Mouse (Mus musculus) hindbrain, embryonic 15.5 days (tissue): ENCODE measurements around the gene Gid8. TPM values are rescaled to one million over a fixed set of nuclear protein-coding genes. Genes with fewer than 3 reads are reported as not detected.

ENCODE experiments used
- ATAC-seq: fragments of 200-750 bp; cut with Nextera tagmentation; 2 replicates; pipeline ENCODE4 v1.8.0; 2017; ENCODE audit warnings: low read depth, moderate number of reproducible peaks, moderate TSS enrichment; ENCODE audit not compliant: low FRiP score
- H3K27ac ChIP-seq: fragments of 300-500 bp; sonication (generic); replicated peaks from 2 replicates; pipeline ENCODE4 v1.5.1; 2015; ENCODE audit warnings: mild to moderate bottlenecking, inconsistent platforms
- H3K27me3 ChIP-seq: fragments of 300-500 bp; sonication (generic); 2 replicates; pipeline ENCODE4 v1.6.1; 2015; ENCODE audit warnings: control low read depth, inconsistent platforms
- H3K36me3 ChIP-seq: fragments of 300-500 bp; sonication (generic); 2 replicates; pipeline ENCODE4 v1.6.1; 2015; ENCODE audit warnings: control low read depth, inconsistent platforms
- H3K4me1 ChIP-seq: fragments of 300-500 bp; sonication (generic); replicated peaks from 2 replicates; pipeline ENCODE4 v1.6.1; 2015; ENCODE audit warnings: control low read depth, inconsistent platforms
- H3K4me2 ChIP-seq: fragments of 300-500 bp; sonication (generic); 2 replicates; pipeline ENCODE4 v1.6.1; 2015; ENCODE audit warnings: moderate library complexity, mild to moderate bottlenecking, inconsistent platforms
- H3K4me3 ChIP-seq: fragments of 300-500 bp; sonication (generic); 2 replicates; pipeline ENCODE4 v1.5.1; 2015; ENCODE audit warnings: mild to moderate bottlenecking, inconsistent platforms
- H3K9ac ChIP-seq: fragments of 300-500 bp; sonication (generic); 2 replicates; pipeline ENCODE4 v1.6.1; 2015; ENCODE audit warnings: inconsistent platforms
- H3K9me3 ChIP-seq: fragments of 300-500 bp; sonication (generic); 2 replicates; pipeline ENCODE4 v1.6.1; 2016; ENCODE audit warnings: control low read depth, inconsistent platforms
- WGBS: fragments of 180-500 bp; shearing (Covaris S2); methylation state at CpG from one replicate; pipeline ENCODE4 v1.1.7; 2015; 5-methylcytosine and 5-hydroxymethylcytosine counted together
- polyA plus RNA-seq: library from polyadenylated mRNA; unstranded; fragments of >200 nt; fragmentation: Nextera tagmentation; extraction: Ambion mirVana; gene quantifications from 2 replicates; pipeline ENCODE4 v1.2.1, GENCODE M21; 2015

Gene Gid8
- 51.6 and 54.9 TPM in 2 replicates for polyA plus RNA-seq

DNA sequence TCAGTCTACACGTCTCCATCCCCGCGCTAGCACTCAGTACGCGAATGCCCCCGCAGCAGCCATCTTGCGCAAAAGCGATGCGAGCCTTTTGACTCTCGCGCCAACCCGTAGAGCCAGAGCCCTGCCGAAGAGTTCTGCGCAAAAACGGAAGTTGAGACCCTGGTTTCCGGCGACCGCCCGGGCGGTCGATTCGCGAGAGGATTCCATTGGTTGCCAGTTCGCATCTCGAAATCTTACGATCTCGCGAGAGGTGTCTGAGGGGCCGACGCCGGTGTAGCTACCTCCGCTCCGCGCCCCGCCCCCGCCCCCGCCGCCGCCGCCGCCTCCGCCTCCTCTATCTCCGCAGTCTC is at the start of gene Gid8, which contains the start of gene Dido1:
Gene Gid8, plus strand, starts transcription at position 195 of the 350 bp plus-strand sequence.
Gene Dido1, minus strand, starts transcription at position 77 of the 350 bp plus-strand sequence.
- peak within 1 kb of the TSS; percentile 88 for H3K27ac ChIP-seq
- WGBS = under 1% methylated on average over 40 of the region's 43 CpGs
- no peaks in the 10 kb centered on the region for H3K9me3 ChIP-seq
- peaks cover 15% of the 10 kb centered on the region for H3K36me3 ChIP-seq
- peak within 1 kb of the TSS; percentile 91 for H3K4me3 ChIP-seq
- ATAC-seq = peak; percentile 96
- no peaks in the 10 kb centered on the region for H3K27me3 ChIP-seq
- peaks cover 36% of the 10 kb centered on the region for H3K4me1 ChIP-seq
- peak within 1 kb of the TSS; percentile 99 for H3K9ac ChIP-seq
- peak within 1 kb of the TSS; percentile 91 for H3K4me2 ChIP-seq

DNA sequence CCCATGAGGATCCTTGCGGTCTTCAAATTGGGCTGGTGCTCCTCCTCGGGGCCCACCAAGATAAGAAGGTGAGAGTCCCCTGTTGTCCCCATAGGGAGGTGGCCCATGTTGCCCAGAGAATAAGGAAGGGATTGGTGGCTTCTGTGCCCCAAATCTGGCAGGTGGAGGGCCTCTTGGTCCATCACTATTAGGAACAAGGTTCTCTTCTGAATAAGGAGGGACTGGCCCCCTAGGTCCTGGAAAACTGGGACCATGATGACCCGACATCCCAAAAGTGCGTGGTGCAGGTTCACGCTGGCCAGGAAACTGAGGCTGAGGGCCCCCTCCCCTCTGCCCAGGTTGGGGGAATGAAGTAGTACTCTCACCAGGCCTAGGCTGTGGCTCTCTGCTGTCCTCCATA is 49.4 kb upstream of the Gid8 start:
- no peak overlapping the region for H3K4me2 ChIP-seq
- H3K4me1 ChIP-seq = peaks cover 5% of the 10 kb centered on the region
- no peak overlapping the region for H3K27ac ChIP-seq
- no peaks in the 10 kb centered on the region for H3K27me3 ChIP-seq
- whole genome bisulfite sequencing = 94% methylated on average over 5 of the region's 5 CpGs
- H3K36me3 ChIP-seq = peaks cover 9% of the 10 kb centered on the region
- ATAC-seq = no peak
- H3K4me3 ChIP-seq = no peak overlapping the region
- H3K9ac ChIP-seq = no peak overlapping the region
- H3K9me3 ChIP-seq = no peaks in the 10 kb centered on the region

DNA sequence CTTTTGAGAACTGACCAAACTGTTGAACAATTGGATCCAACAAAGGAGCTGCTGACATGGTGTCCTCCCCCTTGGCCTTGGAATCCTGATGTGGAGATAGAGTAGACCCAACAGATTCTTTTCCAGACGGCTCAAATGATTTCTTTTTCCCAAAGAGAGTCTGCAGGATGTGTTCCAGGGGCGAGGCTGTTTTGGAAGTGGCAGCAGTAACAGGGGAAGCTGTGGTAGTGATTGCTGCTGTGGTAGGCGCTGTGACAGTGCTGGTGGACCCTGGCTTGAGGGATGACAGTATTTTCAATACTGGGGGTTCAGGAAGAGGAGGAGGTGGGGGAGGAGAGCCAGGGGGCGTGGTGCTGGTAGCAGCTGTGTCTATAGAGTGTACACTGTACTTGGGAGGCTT is 47.9 kb upstream of the Gid8 start:
- Histone ChIP-seq H3K9me3 (no peaks in the 10 kb centered on the region), H3K9ac (no peak overlapping the region), H3K4me1 (peaks cover 5% of the 10 kb centered on the region), H3K27ac (no peak overlapping the region), H3K4me2 (no peak overlapping the region), H3K4me3 (no peak overlapping the region), H3K27me3 (no peaks in the 10 kb centered on the region), H3K36me3 (peaks cover 23% of the 10 kb centered on the region)
- WGBS = 84% methylated on average over 4 of the region's 4 CpGs
- ATAC-seq = no peak

DNA sequence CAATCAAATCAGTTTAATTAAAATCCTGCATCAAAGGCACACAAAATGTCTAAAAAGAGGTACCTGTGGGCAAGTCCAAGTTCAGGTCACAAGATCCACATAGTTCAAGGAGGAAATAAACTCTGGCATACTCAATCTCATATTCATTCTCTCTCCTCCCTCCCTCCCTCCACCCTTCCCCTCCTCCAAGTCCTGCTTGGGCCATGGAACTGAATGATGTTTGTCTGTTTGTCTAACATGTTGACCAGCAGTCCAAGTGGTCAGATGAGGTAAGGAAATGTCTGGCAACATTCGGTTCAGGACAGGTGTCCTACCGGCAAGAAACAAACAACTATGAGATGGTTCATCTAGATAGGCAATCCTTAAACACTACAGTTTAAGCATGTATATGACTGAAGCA is 33.2 kb upstream of the Gid8 start:
- H3K36me3 ChIP-seq = peaks cover 42% of the 10 kb centered on the region
- H3K4me1 ChIP-seq = no peaks in the 10 kb centered on the region
- ATAC-seq = no peak
- H3K4me2 ChIP-seq = no peak overlapping the region
- H3K9me3 ChIP-seq = no peaks in the 10 kb centered on the region
- 97% methylated on average over 2 of the region's 2 CpGs for WGBS
- no peak overlapping the region for H3K27ac ChIP-seq
- H3K4me3 ChIP-seq = no peak overlapping the region
- H3K27me3 ChIP-seq = no peaks in the 10 kb centered on the region
- no peak overlapping the region for H3K9ac ChIP-seq

DNA sequence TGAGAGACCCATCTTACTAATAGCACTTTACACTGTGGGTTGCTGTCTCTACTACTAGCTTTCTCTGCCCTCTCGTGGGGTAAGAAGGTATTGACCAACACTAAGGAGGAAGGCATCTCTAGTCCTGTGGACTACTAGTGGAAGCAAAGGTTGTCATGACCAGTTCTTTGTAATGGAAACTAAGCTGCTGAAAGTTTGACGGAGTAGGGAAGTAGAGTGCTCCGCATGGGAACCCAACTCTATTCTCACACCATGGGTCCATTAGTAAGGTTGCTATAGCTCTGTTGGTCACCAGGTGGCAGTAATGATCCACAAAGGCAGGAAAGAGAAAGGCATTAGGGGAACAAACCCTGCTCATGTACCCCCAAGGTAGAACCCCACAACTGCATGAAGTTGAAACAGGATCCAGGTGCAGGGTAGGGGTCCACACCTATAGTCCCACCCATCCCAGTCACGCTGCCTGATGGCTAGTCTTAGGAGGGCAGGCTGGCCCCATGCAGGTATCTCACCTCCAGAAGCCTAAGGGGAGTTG is 31.2 kb upstream of the Gid8 start:
- 24% methylated on average over 4 of the region's 4 CpGs for WGBS
- Histone ChIP-seq H3K4me2 (no peak overlapping the region), H3K9me3 (no peaks in the 10 kb centered on the region), H3K27me3 (no peaks in the 10 kb centered on the region), H3K4me3 (no peak overlapping the region), H3K9ac (no peak overlapping the region), H3K36me3 (peaks cover 43% of the 10 kb centered on the region), H3K4me1 (no peaks in the 10 kb centered on the region), H3K27ac (no peak overlapping the region)
- ATAC-seq = peak; percentile 75

DNA sequence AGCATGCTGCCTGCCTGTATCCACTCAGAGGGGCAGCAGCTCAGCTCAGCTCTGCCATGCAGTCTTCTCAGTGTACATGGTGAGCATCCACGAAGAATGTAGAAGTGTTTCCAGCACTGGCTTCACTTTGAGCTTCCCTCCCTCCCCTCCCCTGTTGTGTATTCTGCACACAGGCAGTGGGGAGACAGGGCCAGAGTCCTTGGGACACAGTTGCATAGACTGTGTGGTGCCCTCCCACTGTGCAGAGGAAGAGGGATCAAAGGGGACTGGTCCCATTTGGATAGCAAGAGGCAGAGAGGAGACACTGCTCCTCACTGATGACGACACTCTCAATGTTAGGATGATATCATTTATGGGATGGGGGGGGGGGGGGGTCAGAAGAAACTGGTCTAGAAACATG is 28.7 kb upstream of the Gid8 start:
- no peaks in the 10 kb centered on the region for H3K27me3 ChIP-seq
- H3K27ac ChIP-seq = no peak overlapping the region
- H3K4me3 ChIP-seq = no peak overlapping the region
- H3K4me1 ChIP-seq = no peaks in the 10 kb centered on the region
- no peaks in the 10 kb centered on the region for H3K9me3 ChIP-seq
- no peak overlapping the region for H3K4me2 ChIP-seq
- no peak overlapping the region for H3K9ac ChIP-seq
- 62% methylated on average over 2 of the region's 2 CpGs for WGBS
- ATAC-seq = no peak
- peaks cover 61% of the 10 kb centered on the region for H3K36me3 ChIP-seq

DNA sequence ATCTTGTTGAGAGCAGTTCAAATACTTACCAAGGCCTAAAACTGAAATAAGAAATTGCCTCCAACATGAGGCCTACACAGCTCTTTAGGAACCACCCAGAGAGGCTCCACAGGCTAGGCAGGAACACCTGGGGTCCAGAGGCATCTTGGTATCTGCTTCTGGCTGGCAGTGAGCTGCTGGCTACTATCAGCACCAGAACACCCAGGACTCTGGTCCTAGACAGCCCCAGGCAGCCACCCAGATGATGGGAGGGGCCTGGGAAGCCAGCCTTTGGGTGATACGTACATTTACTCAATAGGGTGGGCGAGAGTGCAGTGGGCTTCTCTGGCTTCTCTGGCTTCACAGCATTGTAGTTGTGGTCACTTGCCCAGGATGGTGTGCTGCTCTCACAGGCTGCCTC is 26.4 kb upstream of the Gid8 start:
- Histone ChIP-seq H3K9me3 (no peaks in the 10 kb centered on the region), H3K4me1 (no peaks in the 10 kb centered on the region), H3K9ac (no peak overlapping the region), H3K27ac (no peak overlapping the region), H3K4me3 (no peak overlapping the region), H3K36me3 (peaks cover 84% of the 10 kb centered on the region), H3K4me2 (no peak overlapping the region), H3K27me3 (no peaks in the 10 kb centered on the region)
- ATAC-seq = no peak
- WGBS = 93% methylated on average over 2 of the region's 2 CpGs

DNA sequence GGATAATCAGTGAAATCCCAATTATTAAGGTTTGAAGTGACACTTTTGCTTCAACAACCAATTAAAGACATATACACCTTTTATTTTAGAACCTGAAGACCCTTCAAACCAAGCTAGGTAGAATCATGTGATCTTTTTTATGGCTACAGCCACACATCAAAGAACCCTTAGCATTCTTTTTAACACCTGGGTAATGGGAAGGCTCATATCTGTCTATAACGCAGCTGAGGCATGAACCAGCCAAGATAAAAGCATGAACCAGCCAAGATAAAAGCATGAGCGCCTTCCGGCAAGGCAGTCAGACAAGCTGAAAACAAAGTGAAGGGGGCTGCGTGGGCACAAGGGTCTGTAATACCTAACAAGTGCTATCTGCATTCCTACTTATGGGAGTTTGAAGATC is 25.9 kb upstream of the Gid8 start:
- WGBS = 93% methylated on average over 4 of the region's 4 CpGs
- Histone ChIP-seq H3K36me3 (peaks cover 89% of the 10 kb centered on the region), H3K27ac (no peak overlapping the region), H3K9me3 (no peaks in the 10 kb centered on the region), H3K4me1 (no peaks in the 10 kb centered on the region), H3K4me3 (no peak overlapping the region), H3K9ac (no peak overlapping the region), H3K27me3 (no peaks in the 10 kb centered on the region), H3K4me2 (no peak overlapping the region)
- no peak for ATAC-seq

DNA sequence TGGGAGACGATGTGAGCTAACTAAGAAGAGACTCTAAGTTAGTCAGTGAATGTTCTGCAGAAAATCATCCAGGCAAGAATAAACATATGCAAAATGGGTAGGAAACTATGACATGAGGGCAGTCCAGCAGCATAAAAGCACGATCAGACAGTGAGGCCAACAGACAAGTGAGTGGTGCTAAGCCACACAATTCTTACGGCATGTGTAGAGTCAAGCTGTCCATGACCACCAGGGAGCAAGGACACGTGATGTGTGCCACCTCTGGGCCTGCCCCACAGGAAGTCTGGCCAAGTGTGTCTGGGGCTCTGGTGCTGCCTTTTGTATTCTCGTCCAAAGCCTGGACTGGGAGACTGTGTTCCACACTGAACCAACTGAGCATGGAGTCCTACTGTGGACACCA is 20.1 kb upstream of the Gid8 start:
- no peaks in the 10 kb centered on the region for H3K9me3 ChIP-seq
- no peak overlapping the region for H3K4me2 ChIP-seq
- ATAC-seq = 0 out of 2 replicates have a peak, but pooled peaks have one; percentile 3
- H3K9ac ChIP-seq = no peak overlapping the region
- H3K4me3 ChIP-seq = no peak overlapping the region
- 88% methylated on average over 5 of the region's 5 CpGs for WGBS
- no peak overlapping the region for H3K27ac ChIP-seq
- H3K4me1 ChIP-seq = peaks cover 22% of the 10 kb centered on the region
- no peaks in the 10 kb centered on the region for H3K27me3 ChIP-seq
- H3K36me3 ChIP-seq = peaks cover 55% of the 10 kb centered on the region

DNA sequence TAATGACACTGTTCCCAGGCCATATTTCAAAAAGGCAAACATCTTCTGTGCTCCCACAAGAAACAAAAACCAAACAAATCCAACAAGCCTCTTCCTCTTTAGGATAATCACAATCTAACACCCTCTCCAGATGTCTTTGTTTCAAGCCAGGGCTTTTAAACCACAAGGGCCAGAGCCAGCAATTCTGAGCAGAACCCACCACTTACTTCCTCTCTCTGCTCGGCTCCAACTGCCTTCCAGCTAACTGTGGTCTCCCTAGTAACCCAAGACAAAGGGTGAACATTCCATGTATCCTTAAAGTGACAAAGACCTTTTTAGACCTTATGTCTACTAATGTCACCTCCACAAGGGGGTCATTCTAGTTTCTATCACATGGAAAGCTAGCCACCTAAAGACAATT is 17.3 kb upstream of the Gid8 start:
- H3K9ac ChIP-seq = no peak overlapping the region
- H3K27ac ChIP-seq = peak overlapping the region; percentile 68
- no peaks in the 10 kb centered on the region for H3K9me3 ChIP-seq
- 0% methylated on average over 1 of the region's 1 CpGs for WGBS
- H3K4me2 ChIP-seq = 0 out of 2 replicates have a peak overlapping the region, but pooled peaks have one; percentile 1
- H3K27me3 ChIP-seq = no peaks in the 10 kb centered on the region
- peaks cover 27% of the 10 kb centered on the region for H3K36me3 ChIP-seq
- ATAC-seq = 0 out of 2 replicates have a peak, but pooled peaks have one; percentile 66
- no peak overlapping the region for H3K4me3 ChIP-seq
- H3K4me1 ChIP-seq = peaks cover 26% of the 10 kb centered on the region

DNA sequence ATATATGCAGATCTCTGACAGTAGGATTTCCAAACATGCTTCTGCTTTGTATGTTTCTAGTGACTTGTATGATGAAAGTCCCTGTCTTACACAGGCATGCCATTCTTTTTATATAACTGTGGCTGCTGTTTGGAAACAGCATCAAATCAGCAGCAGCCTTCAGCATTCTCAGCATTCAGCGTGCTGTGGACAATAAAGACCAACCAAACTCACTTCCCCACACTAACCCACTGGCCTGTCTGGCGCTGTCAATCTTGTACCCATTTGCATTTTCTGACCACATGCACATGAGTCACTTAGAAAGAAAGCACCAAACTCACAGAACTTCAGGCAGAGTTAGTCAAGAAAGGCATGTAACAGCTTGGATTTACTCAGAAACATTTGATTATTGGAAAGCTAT is 14.7 kb upstream of the Gid8 start:
- H3K4me2 ChIP-seq = no peak overlapping the region
- H3K4me1 ChIP-seq = peaks cover 44% of the 10 kb centered on the region
- H3K9ac ChIP-seq = no peak overlapping the region
- no peak for ATAC-seq
- 0 out of 2 replicates have a peak, but pooled peaks cover 4% of the 10 kb centered on the region for H3K36me3 ChIP-seq
- H3K9me3 ChIP-seq = no peaks in the 10 kb centered on the region
- WGBS = 36% methylated on average over 2 of the region's 2 CpGs
- no peak overlapping the region for H3K4me3 ChIP-seq
- H3K27ac ChIP-seq = no peak overlapping the region
- H3K27me3 ChIP-seq = no peaks in the 10 kb centered on the region

DNA sequence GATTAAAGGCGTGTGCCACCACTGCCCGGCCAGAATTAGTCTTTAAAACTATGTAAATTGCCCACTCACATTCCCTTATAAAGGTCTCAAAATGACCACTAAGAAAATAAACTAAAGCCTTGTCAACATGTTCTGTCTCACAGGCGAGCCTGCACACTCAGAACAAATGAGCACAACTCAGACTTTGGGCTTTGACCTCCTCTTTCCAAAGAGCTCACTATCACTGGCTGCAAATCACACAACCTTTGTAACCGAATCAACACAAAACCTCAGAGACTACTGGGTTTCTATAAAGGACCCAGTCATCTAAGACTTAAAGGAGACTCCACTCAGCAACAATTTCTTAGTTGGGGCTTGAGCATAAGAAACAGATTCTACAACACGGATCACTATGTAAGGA is 9.5 kb upstream of the Gid8 start:
- H3K4me3 ChIP-seq = peak overlapping the region; percentile 90
- no peaks in the 10 kb centered on the region for H3K27me3 ChIP-seq
- no peak overlapping the region for H3K27ac ChIP-seq
- H3K9me3 ChIP-seq = no peaks in the 10 kb centered on the region
- H3K9ac ChIP-seq = peak overlapping the region; percentile 98; the same call in 1 of the 2 replicates
- peaks cover 46% of the 10 kb centered on the region for H3K4me1 ChIP-seq
- no peak for ATAC-seq
- peak overlapping the region; percentile 93 for H3K4me2 ChIP-seq
- WGBS = 81% methylated on average over 5 of the region's 5 CpGs
- H3K36me3 ChIP-seq = no peaks in the 10 kb centered on the region
